Mouse (Mus musculus) liver, postnatal 0 days (tissue): ENCODE data around the gene Col4a2.

Experiments
- CTCF ChIP-seq: sonication (generic); IDR thresholded peaks from 2 replicates; pipeline ENCODE4 v1.5.1; 2016; ENCODE audit warnings: antibody characterized with exemption, low read depth
- EP300 ChIP-seq: IDR thresholded peaks from 2 replicates; pipeline ENCODE4 v1.6.1; 2016; ENCODE audit warnings: antibody characterized with exemption, low read depth, mild to moderate bottlenecking

GRCm38 (mm10) chr8:11335238-11335637 is 22.6 kb downstream of the Col4a2 start:
- no peak for TF ChIP-seq CTCF
- no peak for TF ChIP-seq EP300
